Mouse (Mus musculus): Measurements from ENCODE around the gene Hpcal4. TPM values are rescaled to one million over a fixed set of nuclear protein-coding genes. Genes with fewer than 3 reads are reported as not detected.
A peak's percentile ranks its signal among the peaks of the same experiment; 100 is the strongest.

Hpcal4 gene
- polyA plus RNA-seq, 1 experiment from 2014 or later = 3.7 TPM

- DNase-seq (ENCODE audit: low spot score) = no peak
- no peak overlapping the region for H3K27ac ChIP-seq
- peak; percentile 55 for TF ChIP-seq CTCF (IDR thresholded peaks at IDR 0.05; ENCODE audit: low read depth)
Observed at GRCm38 (mm10) chr4:123171811-123172210, 11.2 kb upstream of the Hpcal4 start.

GRCm38 (mm10) chr4:123183239-123184056 is 421 bp downstream of the Hpcal4 start:
- no peak overlapping the region for H3K27ac ChIP-seq
- H3K9me3 ChIP-seq (replicated peaks; ENCODE audit: low read length) = no peaks in the 10 kb centered on the region
- TF ChIP-seq CTCF (IDR thresholded peaks at IDR 0.05; ENCODE audit: low read depth) = no peak
- peak overlapping the region; percentile 35 for H3K4me3 ChIP-seq (replicated peaks; ENCODE audit: low read depth, low read length)
- H3K4me2 ChIP-seq (ENCODE audit: low read length) = peak overlapping the region; percentile 61
- 11% methylated on average over 44 of the region's 44 CpGs for WGBS
- peak overlapping the region; percentile 9; the same call in 1 of the 2 replicates for H3K9ac ChIP-seq (ENCODE audit: low read depth, low read length)
- no peaks in the 10 kb centered on the region for H3K36me3 ChIP-seq (ENCODE audit: insufficient read depth, low read length)
- DNase-seq (ENCODE audit: low spot score) (peak; percentile 88), ATAC-seq (replicated peaks; ENCODE audit: low FRiP score, low read depth) (peak; percentile 73)
- H3K4me1 ChIP-seq (replicated peaks; ENCODE audit: insufficient read depth, low read length) = peaks cover 7% of the 10 kb centered on the region
- peaks cover 33% of the 10 kb centered on the region for H3K27me3 ChIP-seq (ENCODE audit: insufficient read depth, low read length)

More at GRCm38 (mm10) chr4:123171811-123172210, 11.2 kb upstream of the Hpcal4 start:
- ATAC-seq (replicated peaks; ENCODE audit: low FRiP score, low read depth) = no peak
- H3K4me3 ChIP-seq (replicated peaks; ENCODE audit: low read depth, low read length) = no peak overlapping the region
- no peaks in the 10 kb centered on the region for H3K4me1 ChIP-seq (replicated peaks; ENCODE audit: insufficient read depth, low read length)
- H3K36me3 ChIP-seq (ENCODE audit: insufficient read depth, low read length) = no peaks in the 10 kb centered on the region
- no peak overlapping the region for H3K4me2 ChIP-seq (ENCODE audit: low read length)
- H3K9me3 ChIP-seq (replicated peaks; ENCODE audit: low read length) = no peaks in the 10 kb centered on the region
- no peaks in the 10 kb centered on the region for H3K27me3 ChIP-seq (ENCODE audit: insufficient read depth, low read length)
- no peak overlapping the region for H3K9ac ChIP-seq (ENCODE audit: low read depth, low read length)

- Histone ChIP-seq H3K9ac (ENCODE audit: low read depth, low read length) (no peak overlapping the region), H3K4me1 (replicated peaks; ENCODE audit: insufficient read depth, low read length) (peaks cover 7% of the 10 kb centered on the region), H3K27me3 (ENCODE audit: insufficient read depth, low read length) (peaks cover 33% of the 10 kb centered on the region), H3K27ac (no peak overlapping the region), H3K4me2 (ENCODE audit: low read length) (no peak overlapping the region), H3K9me3 (replicated peaks; ENCODE audit: low read length) (no peaks in the 10 kb centered on the region), H3K36me3 (ENCODE audit: insufficient read depth, low read length) (no peaks in the 10 kb centered on the region), H3K4me3 (replicated peaks; ENCODE audit: low read depth, low read length) (no peak overlapping the region)
- no peak for DNase-seq (ENCODE audit: low spot score)
- no peak for TF ChIP-seq CTCF (IDR thresholded peaks at IDR 0.05; ENCODE audit: low read depth)
- ATAC-seq (replicated peaks; ENCODE audit: low FRiP score, low read depth) = no peak
- 42% methylated on average over 3 of the region's 3 CpGs for WGBS
Observed at GRCm38 (mm10) chr4:123184816-123185215, 1.8 kb downstream of the Hpcal4 start.

- H3K4me3 ChIP-seq (replicated peaks; ENCODE audit: low read depth, low read length) = no peak overlapping the region
- DNase-seq (ENCODE audit: low spot score) = no peak
- ATAC-seq (replicated peaks; ENCODE audit: low FRiP score, low read depth) = no peak
- TF ChIP-seq CTCF (IDR thresholded peaks at IDR 0.05; ENCODE audit: low read depth) = no peak
- no peaks in the 10 kb centered on the region for H3K9me3 ChIP-seq (replicated peaks; ENCODE audit: low read length)
- no peaks in the 10 kb centered on the region for H3K36me3 ChIP-seq (ENCODE audit: insufficient read depth, low read length)
- no peak overlapping the region for H3K4me2 ChIP-seq (ENCODE audit: low read length)
- no peak overlapping the region for H3K9ac ChIP-seq (ENCODE audit: low read depth, low read length)
- WGBS = 73% methylated on average over 11 of the region's 11 CpGs
- no peaks in the 10 kb centered on the region for H3K4me1 ChIP-seq (replicated peaks; ENCODE audit: insufficient read depth, low read length)
- no peak overlapping the region for H3K27ac ChIP-seq
- no peaks in the 10 kb centered on the region for H3K27me3 ChIP-seq (ENCODE audit: insufficient read depth, low read length)
Observed at GRCm38 (mm10) chr4:123192336-123192735, 9.3 kb downstream of the Hpcal4 start.

GRCm38 (mm10) chr4:123193791-123194190 is 10.8 kb downstream of the Hpcal4 start:
- ATAC-seq (replicated peaks; ENCODE audit: low FRiP score, low read depth) (no peak), DNase-seq (ENCODE audit: low spot score) (no peak)
- H3K4me2 ChIP-seq (ENCODE audit: low read length) = no peak overlapping the region
- no peaks in the 10 kb centered on the region for H3K9me3 ChIP-seq (replicated peaks; ENCODE audit: low read length)
- WGBS = 87% methylated on average over 11 of the region's 11 CpGs
- no peaks in the 10 kb centered on the region for H3K36me3 ChIP-seq (ENCODE audit: insufficient read depth, low read length)
- H3K4me3 ChIP-seq (replicated peaks; ENCODE audit: low read depth, low read length) = no peak overlapping the region
- no peaks in the 10 kb centered on the region for H3K4me1 ChIP-seq (replicated peaks; ENCODE audit: insufficient read depth, low read length)
- H3K9ac ChIP-seq (ENCODE audit: low read depth, low read length) = no peak overlapping the region
- H3K27me3 ChIP-seq (ENCODE audit: insufficient read depth, low read length) = no peaks in the 10 kb centered on the region
- TF ChIP-seq CTCF (IDR thresholded peaks at IDR 0.05; ENCODE audit: low read depth) = no peak
- H3K27ac ChIP-seq = no peak overlapping the region

GRCm38 (mm10) chr4:123196695-123197094 is 13.7 kb downstream of the Hpcal4 start:
- ATAC-seq (replicated peaks; ENCODE audit: low FRiP score, low read depth) = no peak
- DNase-seq (ENCODE audit: low spot score) = no peak
- no peaks in the 10 kb centered on the region for H3K9me3 ChIP-seq (replicated peaks; ENCODE audit: low read length)
- H3K27ac ChIP-seq = no peak overlapping the region; the same call in 1 of the 2 replicates
- H3K4me1 ChIP-seq (replicated peaks; ENCODE audit: insufficient read depth, low read length) = peaks cover 11% of the 10 kb centered on the region; the same call in 1 of the 2 replicates
- 26% methylated on average over 6 of the region's 6 CpGs for WGBS
- H3K36me3 ChIP-seq (ENCODE audit: insufficient read depth, low read length) = no peaks in the 10 kb centered on the region
- TF ChIP-seq CTCF (IDR thresholded peaks at IDR 0.05; ENCODE audit: low read depth) = no peak
- 0 out of 2 replicates have a peak, but pooled peaks cover 6% of the 10 kb centered on the region for H3K27me3 ChIP-seq (ENCODE audit: insufficient read depth, low read length)
- no peak overlapping the region for H3K9ac ChIP-seq (ENCODE audit: low read depth, low read length)
- H3K4me3 ChIP-seq (replicated peaks; ENCODE audit: low read depth, low read length) = no peak overlapping the region
- H3K4me2 ChIP-seq (ENCODE audit: low read length) = no peak overlapping the region
